Mouse (Mus musculus) liver, embryonic 14.5 days (tissue): ENCODE results near the gene Cacna1d.

Experiments used
- CTCF ChIP-seq: IDR thresholded peaks from 2 replicates; pipeline ENCODE4 v1.5.1; 2016; ENCODE audit warnings: antibody characterized with exemption, low read depth, control low read depth
- EP300 ChIP-seq: IDR thresholded peaks from 2 replicates; pipeline ENCODE4 v1.6.1; 2016; ENCODE audit warnings: antibody characterized with exemption, low read depth

GRCm38 (mm10) chr14:30113392-30114108, 377.7 kb downstream of the Cacna1d start:
- TF ChIP-seq EP300 (no peak), CTCF (no peak)
